Mouse (Mus musculus): ENCODE data around the gene Tbc1d1.

DNA sequence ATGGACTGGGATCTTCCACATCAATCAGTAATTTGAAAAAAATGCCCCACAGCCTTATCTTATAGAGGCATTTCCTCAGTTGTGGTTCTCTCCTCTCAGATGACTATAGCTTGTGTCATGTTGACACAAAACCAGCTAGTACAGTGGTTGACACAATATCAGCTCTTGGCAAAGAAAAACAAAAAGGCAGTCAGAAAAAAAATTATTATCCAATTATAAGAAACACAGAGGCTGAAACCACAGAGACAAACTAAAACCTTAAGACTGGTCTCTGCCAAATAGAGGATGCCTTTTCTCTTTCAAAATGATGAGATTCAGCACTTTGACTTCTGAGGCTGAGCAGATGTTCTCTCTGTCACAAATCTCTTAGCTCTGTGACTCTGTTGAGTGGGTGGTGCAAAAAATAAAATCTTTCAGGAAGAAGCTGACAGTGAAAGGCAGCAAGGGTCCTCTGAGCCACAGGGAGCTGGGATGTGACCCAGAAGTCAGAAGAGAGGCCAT is 215.3 kb downstream of the Tbc1d1 start:
- no peak for TF ChIP-seq CTCF (IDR thresholded peaks at IDR 0.05; ENCODE audit: low read depth, low read length)
- no peak for TF ChIP-seq POLR2A (IDR thresholded peaks at IDR 0.05; ENCODE audit: borderline replicate concordance, low read depth, low read length)
